Mouse (Mus musculus) left cerebral cortex, adult 9 months (tissue): ENCODE results near the gene Hmgxb4.

ENCODE experiments used
- DNase-seq, 2 experiments: peaks; one replicate each; pipeline ENCODE4 v3.0.0; 2022; ENCODE audit warnings: low spot score in 2 of 2

Gene Hmgxb4

DNA sequence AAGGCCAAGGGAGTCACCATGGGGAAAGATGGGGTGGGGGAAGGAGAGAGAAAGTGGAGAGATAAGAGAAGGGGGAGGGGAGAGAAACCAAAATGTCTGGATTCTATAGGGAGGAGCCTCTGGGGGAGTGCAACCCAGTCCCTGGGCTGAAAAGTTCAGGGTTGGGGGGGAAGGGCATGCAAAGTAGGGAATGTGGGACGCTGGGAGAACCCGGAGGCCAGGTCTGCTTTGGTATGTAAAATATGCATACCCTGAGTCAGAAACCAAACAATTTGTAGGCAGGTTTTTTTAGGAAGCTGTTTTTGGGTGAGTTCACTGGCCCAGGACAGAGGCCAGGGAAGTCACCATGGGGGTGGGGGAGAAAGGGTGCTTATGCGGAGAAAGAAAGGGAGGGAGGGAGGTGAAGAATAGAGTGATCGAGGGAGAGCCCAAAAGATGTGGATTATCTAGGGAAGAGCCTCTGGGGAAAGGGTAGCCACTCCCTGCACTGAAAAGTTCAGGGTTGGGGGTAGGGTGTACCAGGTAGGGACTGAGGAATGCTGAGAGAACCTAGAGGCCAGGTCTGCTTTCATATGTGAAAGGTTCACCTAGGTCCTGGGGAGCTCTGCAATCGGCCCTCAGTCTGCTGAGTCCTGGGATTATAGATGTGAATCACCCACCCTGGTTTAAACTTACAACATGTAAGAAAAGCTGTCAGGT, 25.3 kb downstream of the Hmgxb4 start:
- DNase-seq: no peak

DNA sequence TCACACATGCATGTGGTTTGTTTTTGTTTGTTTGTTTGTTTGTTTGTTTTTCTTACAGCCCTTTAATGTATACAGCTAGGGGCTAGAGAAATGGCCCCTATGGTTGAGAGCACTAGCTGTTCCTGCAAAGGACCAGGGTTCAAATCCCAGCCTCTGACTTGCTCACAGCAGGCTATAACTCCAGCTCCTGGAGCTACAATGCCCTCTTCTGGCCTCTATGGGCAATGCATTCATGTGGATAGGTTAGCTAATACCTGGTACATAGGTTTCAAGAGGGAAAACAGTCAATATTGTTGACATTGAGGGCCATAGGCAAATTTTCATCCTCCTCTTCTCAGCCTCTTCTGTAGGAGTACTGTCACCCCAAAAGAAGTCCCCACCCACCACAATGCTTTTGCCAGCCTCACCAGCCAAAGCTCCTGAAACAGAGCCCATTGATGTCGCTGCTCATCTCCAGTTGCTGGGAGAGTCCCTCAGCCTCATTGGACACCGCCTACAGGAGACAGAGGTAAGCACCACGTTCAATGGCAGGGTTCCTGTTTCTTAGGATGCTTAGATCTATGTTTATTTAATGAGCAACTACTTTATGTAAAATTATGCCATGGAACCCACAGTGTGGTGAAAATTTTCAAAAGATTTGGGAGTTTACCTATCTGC, 30.6 kb downstream of the Hmgxb4 start:
- no peak for DNase-seq

DNA sequence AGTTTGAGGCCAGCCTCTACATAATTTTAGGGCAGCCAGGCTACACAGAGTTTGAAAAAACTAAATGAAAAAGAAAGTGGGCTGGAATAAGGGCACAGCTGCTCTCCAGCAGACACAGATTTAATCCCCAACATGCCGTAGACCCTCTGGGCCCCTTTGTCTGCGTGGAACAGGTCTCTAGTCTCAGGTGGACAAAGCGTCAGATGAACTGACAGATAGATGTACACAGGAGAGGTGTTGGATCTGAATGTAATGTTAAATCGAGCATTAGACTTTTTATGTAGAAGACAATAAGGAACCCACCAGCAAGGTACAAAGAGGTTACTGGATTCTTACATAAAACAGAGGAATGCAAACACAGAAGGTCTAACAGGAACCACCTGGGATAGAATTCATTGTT, 32.7 kb downstream of the Hmgxb4 start:
- DNase-seq: no peak

DNA sequence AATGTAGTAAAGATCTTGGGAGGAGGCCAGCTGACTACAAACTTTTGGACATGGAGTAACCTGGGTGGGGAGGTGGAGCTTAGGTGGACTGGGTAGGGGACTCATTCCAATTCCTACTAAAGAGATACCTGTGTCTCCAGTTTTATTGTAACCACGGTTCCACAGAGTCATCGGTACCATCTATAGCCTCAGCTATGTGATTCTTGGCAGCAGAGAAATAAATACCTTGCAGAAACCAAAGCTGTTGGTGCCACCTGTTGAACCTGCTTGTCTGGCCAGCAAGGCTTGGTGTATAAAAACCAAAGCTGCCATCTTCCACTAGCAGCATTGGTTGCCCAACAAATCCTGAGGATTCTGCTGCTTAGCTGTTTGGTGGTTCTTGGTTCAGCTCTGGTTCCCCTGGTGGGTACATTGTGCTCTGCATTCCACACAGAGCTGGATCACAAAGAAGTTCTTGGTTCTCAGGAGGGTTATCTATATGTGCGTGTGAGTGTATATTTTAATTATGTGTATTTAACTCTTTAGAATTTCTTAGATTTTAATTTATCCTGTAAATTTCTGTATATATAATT, 37.4 kb downstream of the Hmgxb4 start:
- no peak for DNase-seq

DNA sequence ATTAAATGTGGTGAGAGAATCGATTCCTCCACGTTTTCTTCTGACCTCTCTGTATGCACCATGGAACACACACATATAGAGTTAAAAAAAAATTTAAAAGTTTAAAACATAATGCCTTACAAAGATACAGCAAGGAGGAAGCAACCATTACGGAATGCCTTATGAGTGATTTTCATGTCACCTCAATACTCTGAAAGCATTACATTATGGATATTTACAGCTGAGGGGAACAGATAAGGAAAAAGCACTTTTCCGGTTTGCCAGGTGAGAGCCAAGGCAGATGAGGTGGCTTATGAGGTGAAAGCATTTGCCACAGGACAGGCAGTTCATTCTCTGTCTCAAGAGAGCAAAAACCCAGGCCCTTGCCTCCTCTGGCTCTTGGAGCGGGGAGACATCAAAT, 39.8 kb downstream of the Hmgxb4 start:
- DNase-seq: no peak

DNA sequence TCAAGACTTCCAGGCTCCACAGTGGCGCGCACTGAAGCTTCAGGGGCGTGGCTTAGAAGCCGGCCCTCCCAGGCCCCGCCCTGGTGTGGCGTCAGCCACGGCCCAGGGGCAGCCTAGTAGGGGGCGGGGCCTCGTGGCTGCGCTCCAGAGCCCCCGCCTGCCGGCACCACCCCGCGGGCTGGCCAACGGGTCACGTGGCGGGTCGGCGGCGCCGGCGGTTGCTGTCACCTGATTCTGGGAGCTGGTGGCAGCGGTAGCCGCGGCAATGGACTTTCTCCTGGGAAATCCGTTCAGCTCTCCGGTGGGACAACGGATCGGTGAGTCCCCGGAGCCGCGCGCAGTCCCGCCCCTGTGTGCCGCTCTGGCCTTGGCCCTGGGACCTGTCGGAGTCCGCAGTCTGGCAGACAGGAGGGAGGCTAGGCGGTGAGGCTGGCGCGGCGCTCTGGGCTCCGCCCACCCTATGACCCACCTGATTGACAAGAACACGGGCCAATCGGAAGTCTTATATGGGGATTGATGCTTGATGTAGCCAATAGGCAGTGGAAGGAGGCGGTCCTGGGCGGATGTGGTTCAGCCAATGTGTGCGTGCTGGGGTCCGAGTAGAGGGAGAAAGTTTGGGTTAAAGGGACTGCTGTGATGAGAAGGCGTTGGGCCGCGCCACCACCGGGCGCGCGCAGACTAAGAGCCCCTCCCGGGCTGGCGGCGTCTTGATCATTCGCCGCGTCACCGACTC, 40.5 kb downstream of the Hmgxb4 start, which contains the start of gene Tom1:
Gene Tom1 (plus strand): TSS at position 195 of the 733 bp plus-strand sequence.
- DNase-seq: peak; percentile 94 to 100

DNA sequence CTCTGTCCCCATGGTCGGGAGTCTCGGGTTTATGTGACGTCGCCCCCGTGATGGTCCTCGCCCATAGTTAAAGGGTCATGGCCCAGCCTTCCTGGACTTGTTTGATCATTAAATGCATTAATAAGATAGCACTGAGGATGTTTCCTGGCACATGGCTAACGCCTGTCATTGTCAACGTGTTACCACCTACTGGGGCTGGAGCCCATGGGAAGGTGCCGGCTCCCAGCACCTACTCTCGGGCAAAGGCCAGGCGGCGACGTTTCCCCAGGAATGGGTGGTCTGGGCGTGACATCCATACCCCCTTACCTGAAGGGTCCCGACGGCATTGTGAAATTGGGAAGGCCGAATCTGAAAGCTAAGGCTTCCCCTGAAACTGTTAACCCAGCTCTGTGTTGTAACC, 41.1 kb downstream of the Hmgxb4 start:
- no peak for DNase-seq

DNA sequence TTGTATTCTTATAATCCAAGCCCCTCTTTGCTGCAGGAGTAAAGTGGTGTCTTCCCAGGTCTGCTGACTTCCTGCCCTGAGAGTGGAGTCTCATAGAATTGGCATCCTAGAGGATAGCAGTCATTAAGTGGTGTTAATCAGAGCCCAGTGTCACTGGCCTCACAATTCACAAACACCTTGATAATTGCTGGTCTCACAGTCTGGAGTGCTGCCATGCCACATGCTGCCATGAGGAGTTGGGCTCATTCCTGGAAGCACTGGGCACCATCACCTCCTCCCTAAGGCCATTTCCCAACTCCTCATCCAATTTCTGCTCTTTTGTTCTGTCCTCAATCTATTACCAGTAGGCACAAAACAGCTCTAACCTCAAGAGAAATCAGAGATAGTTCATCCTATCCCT, 42.5 kb downstream of the Hmgxb4 start:
- DNase-seq: no peak

DNA sequence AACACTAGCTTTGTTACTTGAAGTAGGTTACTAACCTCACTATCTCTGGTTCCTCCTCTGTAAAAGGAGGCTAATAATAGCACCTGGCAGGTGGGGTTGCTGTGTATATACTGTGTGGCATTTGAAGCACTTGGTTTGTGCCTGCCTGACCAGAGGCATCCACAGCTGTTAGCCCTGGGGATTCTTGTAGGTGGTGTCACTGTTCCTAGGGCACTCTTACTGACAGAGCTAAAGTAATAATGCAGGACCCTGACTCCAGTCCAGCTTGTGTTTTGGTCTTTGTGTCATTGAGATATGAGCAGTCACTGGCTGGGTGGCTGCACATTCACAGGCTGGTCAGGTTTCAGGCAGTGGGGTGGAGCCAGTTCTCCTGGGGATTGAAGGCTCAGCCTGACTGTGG, 45.3 kb downstream of the Hmgxb4 start:
- no peak for DNase-seq

DNA sequence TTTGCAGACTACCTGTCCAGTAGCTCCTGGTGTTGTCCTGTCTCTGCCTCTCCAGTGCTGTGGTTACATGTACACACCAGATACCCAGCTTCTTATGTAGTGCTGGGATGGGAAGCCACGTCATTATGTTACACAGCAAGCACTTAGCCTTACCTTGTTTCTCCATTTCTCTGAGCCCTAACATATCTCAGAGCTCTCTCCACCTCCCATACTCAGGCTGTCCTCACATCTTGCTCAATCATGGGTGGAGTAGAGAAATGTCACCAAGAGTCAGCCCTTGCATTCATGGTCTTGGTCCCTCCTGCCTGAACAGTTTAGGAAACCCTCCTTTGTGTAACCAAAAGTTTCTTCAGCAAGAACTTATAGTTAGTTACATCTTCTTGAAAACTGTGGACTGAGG, 46.6 kb downstream of the Hmgxb4 start:
- DNase-seq: no peak

DNA sequence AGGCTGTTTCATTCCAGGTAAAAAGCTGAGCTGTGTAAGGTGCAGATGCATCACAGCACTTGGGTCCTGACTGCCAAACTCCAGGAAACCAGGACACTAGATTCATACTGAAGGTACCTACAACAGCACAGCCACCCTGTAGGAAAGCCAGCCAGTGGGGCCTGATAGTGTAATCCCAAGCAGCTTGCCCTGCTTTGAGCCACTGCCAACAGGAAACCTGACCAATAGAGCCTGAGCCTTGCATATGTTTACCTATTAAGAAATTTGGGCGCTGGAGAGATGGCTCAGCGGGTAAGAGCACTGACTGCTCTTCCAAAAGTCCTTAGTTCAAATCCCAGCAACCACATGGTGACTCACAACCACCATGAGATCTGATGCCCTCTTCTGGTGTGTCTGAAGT, 49.0 kb downstream of the Hmgxb4 start:
- no peak for DNase-seq

DNA sequence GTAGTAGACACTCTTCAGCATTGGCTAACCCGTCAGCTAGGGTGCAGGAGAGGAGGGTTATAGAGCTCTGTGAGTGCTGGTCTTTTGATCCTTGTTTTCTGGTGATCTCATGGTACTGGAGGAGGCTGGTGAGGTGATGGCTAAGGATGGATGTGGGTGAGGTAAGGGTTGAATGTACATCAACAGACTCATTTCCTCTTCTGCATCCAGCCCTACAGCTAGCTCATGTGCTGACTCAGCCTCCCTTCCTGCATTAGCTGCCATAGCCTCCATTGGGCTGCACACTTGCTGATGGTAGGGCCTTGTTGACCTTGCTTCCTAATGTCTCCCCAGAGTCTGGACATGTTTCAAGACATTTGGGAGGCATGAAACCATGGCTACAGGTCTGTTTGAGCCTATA, 49.8 kb downstream of the Hmgxb4 start:
- DNase-seq: no peak

DNA sequence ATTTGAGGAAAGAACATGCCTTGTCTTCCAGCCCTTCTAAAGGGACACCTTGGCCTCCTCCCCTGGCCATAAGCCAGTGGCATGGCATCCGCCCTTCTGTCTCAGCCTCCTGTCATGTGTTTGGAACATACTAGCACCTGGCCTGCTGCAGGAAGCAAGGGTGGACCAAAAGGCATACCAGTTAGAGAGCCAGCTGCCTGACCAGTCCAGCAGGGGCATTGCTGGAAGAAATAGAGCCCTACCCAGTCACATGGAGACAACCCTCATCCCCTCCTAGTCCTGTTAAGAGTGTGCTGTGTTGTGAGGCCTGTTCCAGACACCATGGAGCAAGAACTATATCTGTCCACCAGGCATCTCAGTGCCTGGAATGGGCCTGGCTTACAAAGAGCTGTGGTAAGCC, 53.1 kb downstream of the Hmgxb4 start:
- no peak for DNase-seq

DNA sequence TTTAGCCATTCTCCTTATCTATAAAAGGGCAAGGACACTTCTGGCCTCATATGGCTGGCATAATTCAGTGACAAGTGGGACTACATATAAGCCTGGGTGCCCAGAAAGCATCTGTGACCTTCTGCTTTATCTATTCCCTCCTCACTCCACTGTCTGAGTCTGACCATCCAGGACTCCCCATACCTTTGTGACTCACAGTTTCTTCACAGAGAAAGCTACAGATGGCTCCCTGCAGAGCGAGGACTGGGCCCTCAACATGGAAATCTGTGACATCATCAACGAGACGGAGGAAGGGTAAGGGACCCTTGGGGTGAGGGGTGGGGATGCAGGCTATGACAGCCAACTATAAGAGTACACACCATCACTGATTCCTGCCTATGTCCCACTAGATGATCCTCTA, 54.6 kb downstream of the Hmgxb4 start:
- DNase-seq: no peak

DNA sequence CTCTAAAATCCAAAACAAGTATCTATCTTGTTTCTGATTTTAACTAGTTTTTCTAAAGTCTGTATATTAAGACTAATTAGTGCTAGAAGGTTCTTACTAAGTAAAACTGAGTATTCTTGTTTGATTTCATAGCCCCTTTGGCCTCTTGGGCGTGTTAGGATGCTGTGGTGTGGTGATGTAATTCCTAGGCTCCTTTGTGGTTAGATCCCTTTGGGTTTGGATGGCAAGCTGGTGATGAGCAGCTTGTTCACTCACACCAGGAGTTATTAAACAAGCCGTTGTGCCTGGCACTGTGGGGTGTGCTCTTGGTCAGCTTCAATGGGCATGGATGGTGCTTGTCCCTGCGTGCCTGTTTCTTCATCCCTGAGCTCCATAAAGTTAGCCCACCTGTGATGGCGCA, 60.2 kb downstream of the Hmgxb4 start:
- DNase-seq: no peak

DNA sequence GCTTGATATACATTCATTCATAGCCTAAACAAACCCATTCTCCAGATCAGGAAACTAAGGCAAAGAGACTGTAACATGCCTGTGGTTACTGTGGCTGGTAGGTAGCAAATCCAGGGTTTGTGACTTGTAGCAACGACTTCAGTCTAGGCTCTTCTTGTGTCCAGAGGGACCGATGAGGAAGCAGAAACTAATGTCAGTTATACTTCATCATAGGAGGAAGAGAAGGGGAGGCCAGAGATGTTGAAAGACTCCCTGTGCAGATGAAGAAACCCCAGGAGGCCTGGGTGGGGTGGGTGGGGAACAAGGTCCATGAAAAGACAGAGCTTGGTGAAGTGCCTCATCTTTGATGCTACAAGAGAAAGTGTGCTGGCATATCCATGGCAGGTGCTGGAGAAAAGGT, 62.5 kb downstream of the Hmgxb4 start:
- DNase-seq: no peak

DNA sequence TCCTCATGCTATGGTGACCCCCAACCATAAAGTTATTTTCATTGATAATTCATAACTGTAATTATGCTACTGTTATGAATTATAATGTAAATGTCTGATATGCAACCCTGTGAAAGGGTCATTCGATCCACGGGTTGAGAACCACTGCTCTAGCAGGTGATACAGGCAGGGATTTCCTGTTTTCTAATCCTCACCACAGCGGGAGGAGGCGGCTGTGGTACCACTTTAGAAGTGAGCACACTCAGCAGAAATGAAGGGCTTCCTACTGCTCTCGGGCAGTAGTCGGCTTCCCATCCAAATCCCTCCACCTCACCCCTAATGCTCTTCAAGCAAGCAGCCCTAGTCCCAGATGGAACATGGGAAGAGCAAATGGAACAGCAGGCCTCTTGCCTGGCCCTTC, 66.9 kb downstream of the Hmgxb4 start:
- no peak for DNase-seq

DNA sequence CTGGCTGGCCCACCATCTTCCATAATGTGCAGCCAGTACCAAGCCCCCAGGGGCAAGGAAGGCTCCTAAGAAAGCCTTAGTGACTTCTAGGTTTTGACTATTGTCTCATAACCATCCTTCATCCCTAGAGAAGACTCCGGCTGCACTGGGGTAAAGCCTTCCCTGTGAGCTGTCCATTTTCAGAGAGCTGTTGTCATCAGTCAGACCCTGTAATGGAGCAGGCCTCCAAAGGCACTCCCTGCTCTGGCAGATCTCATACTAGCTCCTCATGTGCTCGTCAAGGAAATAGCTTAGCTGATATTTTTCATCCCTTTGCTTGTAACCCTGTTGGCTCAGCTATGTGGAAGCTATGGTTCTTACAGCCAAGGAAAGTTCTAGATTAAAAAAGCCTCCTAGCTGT, 67.7 kb downstream of the Hmgxb4 start:
- no peak for DNase-seq

DNA sequence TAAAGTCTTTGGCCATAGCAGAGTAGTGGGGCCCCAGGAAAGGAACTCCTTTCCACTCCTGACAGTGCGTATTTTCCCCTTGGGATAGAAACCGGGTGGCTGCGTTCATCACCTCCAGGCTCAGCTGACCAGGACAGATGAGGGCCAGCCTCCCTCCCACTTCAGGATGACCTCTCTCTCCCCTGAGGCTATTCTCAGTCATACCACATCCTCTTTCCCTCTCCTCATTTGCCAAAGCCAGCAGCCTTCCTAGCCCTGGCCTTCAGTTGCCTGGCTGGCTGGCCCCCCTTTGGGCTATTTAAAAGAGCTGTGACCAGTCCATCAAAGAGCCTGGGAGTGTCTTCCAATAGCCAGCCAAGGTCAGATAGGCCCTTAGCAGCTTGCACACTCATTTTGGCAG, 70.1 kb downstream of the Hmgxb4 start:
- DNase-seq: no peak

DNA sequence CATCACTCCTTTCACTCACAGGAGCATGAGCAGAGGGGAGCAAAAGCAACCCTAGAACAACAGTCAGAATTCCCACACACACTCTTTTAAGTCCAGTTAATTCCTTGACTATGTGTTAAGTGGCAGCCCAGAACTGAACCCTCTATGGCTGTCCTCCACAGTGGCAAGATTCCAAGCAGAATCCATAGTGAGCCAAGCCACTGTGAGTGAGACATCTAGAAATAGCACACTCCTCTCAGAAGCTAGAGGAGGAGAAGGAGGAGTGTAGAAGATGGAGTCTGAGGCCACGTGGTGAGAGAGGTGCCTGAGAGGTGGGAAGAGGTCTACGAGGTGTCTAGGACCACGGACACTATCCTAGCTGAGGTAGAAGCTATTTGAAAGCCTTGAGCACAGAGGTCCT, 71.6 kb downstream of the Hmgxb4 start:
- DNase-seq: no peak

DNA sequence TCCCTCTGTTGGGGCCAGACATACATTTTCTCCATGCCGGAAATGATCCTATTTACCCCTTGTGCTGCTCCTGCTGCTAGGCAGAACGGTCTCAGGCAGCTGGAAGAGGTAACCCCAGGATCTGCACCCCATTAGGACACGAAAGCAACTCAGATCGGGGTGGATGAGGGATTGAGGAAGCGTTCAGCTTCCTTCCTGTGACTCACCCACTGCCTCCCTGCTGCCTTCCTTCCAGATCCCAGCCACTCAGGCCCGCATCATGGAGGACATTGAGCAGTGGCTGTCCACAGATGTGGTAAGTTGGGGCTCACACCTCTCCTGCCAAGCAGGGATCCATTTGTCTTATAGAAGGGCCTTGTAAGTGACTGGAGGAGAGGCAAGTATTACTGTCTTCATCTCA, 74.1 kb downstream of the Hmgxb4 start:
- DNase-seq: no peak

DNA sequence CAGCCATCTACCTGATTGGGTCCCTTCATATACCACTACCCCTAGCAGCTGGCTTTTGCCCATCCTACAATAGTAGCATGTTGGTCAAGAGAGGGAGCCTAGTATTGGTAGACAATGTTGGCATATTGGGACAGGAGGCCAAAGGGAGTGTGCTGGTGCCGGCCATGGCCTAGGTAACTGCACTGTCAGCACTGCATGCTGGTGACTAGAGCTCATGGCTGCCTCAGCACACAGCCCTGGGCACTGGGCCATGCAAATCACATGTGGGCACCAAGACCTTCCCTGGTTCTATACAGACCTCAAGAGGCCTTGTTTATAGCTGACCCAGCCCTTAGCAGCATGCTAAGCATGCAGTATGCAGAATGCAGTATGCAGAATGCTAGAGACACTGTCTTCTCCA, 77.1 kb downstream of the Hmgxb4 start:
- DNase-seq: no peak
